ENCODE assay signal across 9 mouse cellular contexts in the genomic region with DNA sequence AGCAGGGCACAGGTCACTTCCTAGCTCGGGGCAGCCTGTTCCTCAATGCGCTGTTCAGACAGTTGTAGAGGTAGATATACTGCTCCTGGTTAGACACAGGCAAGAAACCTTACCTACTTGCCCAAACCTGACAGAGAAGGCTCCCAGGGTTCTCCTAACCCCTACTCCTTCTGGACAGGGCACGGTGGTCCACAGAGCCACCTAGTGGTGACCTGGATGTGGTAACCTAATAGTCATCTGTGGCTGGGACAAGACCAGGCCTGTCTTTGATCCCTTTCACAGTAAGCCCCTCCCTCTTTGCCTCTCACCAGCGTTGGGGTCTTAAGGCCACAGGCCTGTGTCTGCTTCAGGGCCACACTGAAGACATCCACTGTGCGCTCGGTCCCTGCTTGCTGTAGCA. TPM values are rescaled to one million over a fixed set of nuclear protein-coding genes. Genes with fewer than 3 reads are reported as not detected.
DNase-seq lines count a peak whose midpoint lies in the region; ATAC-seq and TF ChIP-seq lines count a peak whose summit lies in the region.
"Had no signal": no experiment of that assay in that cellular context is flagged by ENCODE, and none has a peak within 500 bp of the region (broad histone marks: within the 10 kb centered on the region; RNA-seq: fewer than 3 reads in every experiment).

No protein-coding gene starts in this region.

- H3K27me3 ChIP-seq in kidney, embryonic 16.5 days (ENCODE audit: insufficient read depth, low read length): peaks cover 31% of the 10 kb centered on the region
- peaks cover 23% of the 10 kb centered on the region for H3K27me3 ChIP-seq in limb, embryonic 14.5 days (ENCODE audit: control insufficient read depth, insufficient read depth, low read length)

- H3K4me1 ChIP-seq in kidney, embryonic 16.5 days (ENCODE audit: insufficient read depth, low read length): peaks cover 15% of the 10 kb centered on the region
- H3K4me1 ChIP-seq in limb, embryonic 14.5 days (ENCODE audit: control insufficient read depth, insufficient read depth, low read length): peaks cover 3% of the 10 kb centered on the region; the same call in 1 of the 2 replicates

- no peak for TF ChIP-seq POLR2A in limb, embryonic 14.5 days (IDR thresholded peaks at IDR 0.05; ENCODE audit: borderline replicate concordance, extremely low read depth, insufficient read depth, insufficient read length)

- H3K4me2 ChIP-seq in kidney, embryonic 16.5 days (replicated peaks; ENCODE audit: low read depth, low read length): no peak overlapping the region
- H3K4me2 ChIP-seq in limb, embryonic 14.5 days (replicated peaks; ENCODE audit: low read depth, low read length, severe bottlenecking): no peak overlapping the region

- no peaks in the 10 kb centered on the region for H3K36me3 ChIP-seq in kidney, embryonic 16.5 days (ENCODE audit: insufficient read depth, low read length)
- no peaks in the 10 kb centered on the region for H3K36me3 ChIP-seq in limb, embryonic 14.5 days (ENCODE audit: control insufficient read depth, insufficient read depth, low read length)

- no peak overlapping the region for H3K27ac ChIP-seq in kidney, embryonic 16.5 days (ENCODE audit: low read length)
- H3K27ac ChIP-seq in limb, embryonic 14.5 days (replicated peaks; ENCODE audit: low read depth, low read length): no peak overlapping the region

- WGBS in kidney, embryonic 16.5 days: 36% methylated on average over 6 of the region's 6 CpGs
- WGBS in limb, embryonic 14.5 days: 39% methylated on average over 6 of the region's 6 CpGs

- ATAC-seq in kidney, embryonic 16.5 days (ENCODE audit: low FRiP score, low TSS enrichment): no peak
- ATAC-seq in limb, embryonic 14.5 days (ENCODE audit: low FRiP score, low read depth): no peak

- DNase-seq in adrenal gland, postnatal 10 days: peak; percentile 53
- no peak for DNase-seq in adrenal gland, adult 8-10 months
- DNase-seq in kidney, adult 9 months: peak; percentile 28
- DNase-seq in WW6 (ENCODE audit: low read depth, low spot score): peak; percentile 77
- peak; percentile 36 for DNase-seq in limb, embryonic 14.5 days (ENCODE audit: low spot score)
- no peak for DNase-seq in right cerebral cortex, adult 18-20 months
- DNase-seq in right cerebral cortex, adult 2 months (ENCODE audit: low spot score in 2 of 2): no peak

- H3K9me3 ChIP-seq in kidney, embryonic 16.5 days (ENCODE audit: low read length): no peaks in the 10 kb centered on the region
- no peaks in the 10 kb centered on the region for H3K9me3 ChIP-seq in limb, embryonic 14.5 days (ENCODE audit: control insufficient read depth, low read length)

- no peak overlapping the region for H3K9ac ChIP-seq in kidney, embryonic 16.5 days (replicated peaks; ENCODE audit: low read length)
- no peak overlapping the region for H3K9ac ChIP-seq in limb, embryonic 14.5 days (ENCODE audit: low read depth, low read length, severe bottlenecking)

- H3K4me3 ChIP-seq in kidney, embryonic 16.5 days (ENCODE audit: low read length): no peak overlapping the region
- no peak overlapping the region for H3K4me3 ChIP-seq in limb, embryonic 14.5 days (replicated peaks; ENCODE audit: low read length)

RNA-seq across cellular contexts. Expression of a gene that starts 3.5 kb away (rescaled TPM):
- 10 to 100 TPM; 20.5 to 28.4 TPM for total RNA-seq in adrenal gland, postnatal 10 days (2021)
- total RNA-seq in adrenal gland, adult 8-10 months (2022): 1 to 10 TPM in 2 of 4 experiments, under 1 TPM in 2; 0.40 to 2.2 (median 1.1) TPM
- 0.76 and 0.77 TPM in 2 replicates for polyA plus RNA-seq in kidney, embryonic 16.5 days (2015; fragmentation: Nextera tagmentation; extraction: Ambion mirVana)
- 3.2 and 4.2 TPM in 2 replicates for polyA plus RNA-seq in limb, embryonic 14.5 days (2012; rRNA removed)
- polyA plus RNA-seq in limb, embryonic 14.5 days (2014; fragmentation: Nextera tagmentation; extraction: Ambion mirVana): 8.3 and 9.5 TPM in 2 replicates

RNA-seq across cellular contexts. Expression of a gene that starts 23.9 kb away (rescaled TPM):
- 1 to 10 TPM; 1.8 to 2.5 TPM for total RNA-seq in adrenal gland, postnatal 10 days (2021)
- 1 to 10 TPM; 1.4 to 1.5 (median 1.4) TPM for total RNA-seq in adrenal gland, adult 8-10 months (2022)
- polyA plus RNA-seq in kidney, embryonic 16.5 days (2015; fragmentation: Nextera tagmentation; extraction: Ambion mirVana): 0.99 and 1.6 TPM in 2 replicates
- polyA plus RNA-seq in limb, embryonic 14.5 days (2012; rRNA removed): 3.6 and 3.9 TPM in 2 replicates
- polyA plus RNA-seq in limb, embryonic 14.5 days (2014; fragmentation: Nextera tagmentation; extraction: Ambion mirVana): 3.1 and 4.2 TPM in 2 replicates

RNA-seq across cellular contexts. Expression of a gene that starts 38.0 kb away (rescaled TPM):
- total RNA-seq in adrenal gland, postnatal 10 days (2021): 10 to 100 TPM; 49.2 to 57.7 TPM
- total RNA-seq in adrenal gland, adult 8-10 months (2022): 10 to 100 TPM; 57.5 to 77.4 (median 68.5) TPM
- 42.9 and 46.7 TPM in 2 replicates for polyA plus RNA-seq in kidney, embryonic 16.5 days (2015; fragmentation: Nextera tagmentation; extraction: Ambion mirVana)
- polyA plus RNA-seq in limb, embryonic 14.5 days (2012; rRNA removed): 88.1 and 88.8 TPM in 2 replicates
- 54.5 and 67.1 TPM in 2 replicates for polyA plus RNA-seq in limb, embryonic 14.5 days (2014; fragmentation: Nextera tagmentation; extraction: Ambion mirVana)

RNA-seq across cellular contexts. Expression of a gene that starts 58.9 kb away (rescaled TPM):
- 1 to 10 TPM; 1.3 to 2.8 TPM for total RNA-seq in adrenal gland, postnatal 10 days (2021)
- total RNA-seq in adrenal gland, adult 8-10 months (2022): 1 to 10 TPM in 3 of 4 experiments, under 1 TPM in 1; 0.80 to 1.9 (median 1.3) TPM
- polyA plus RNA-seq in kidney, embryonic 16.5 days (2015; fragmentation: Nextera tagmentation; extraction: Ambion mirVana): 0.10 TPM in 1 of 2 replicates, not detected in the other
- polyA plus RNA-seq in limb, embryonic 14.5 days (2012; rRNA removed): 0.08 and 0.13 TPM in 2 replicates
- 0.14 TPM in 1 of 2 replicates, not detected in the other for polyA plus RNA-seq in limb, embryonic 14.5 days (2014; fragmentation: Nextera tagmentation; extraction: Ambion mirVana)
- polyA plus RNA-seq: heart, embryonic 14.5 days had no signal

Comparison
In these comparisons a context has a peak if more than half of its experiments do, and no peak if none do; other contexts are left out.
1. DNase-seq: peak in adrenal gland, postnatal 10 days (single experiment), kidney, adult 9 months (single experiment), WW6 (single experiment) and limb, embryonic 14.5 days (single experiment); none in adrenal gland, adult 8-10 months (single experiment), right cerebral cortex, adult 18-20 months (single experiment) and right cerebral cortex, adult 2 months (0 of 2).
2. RNA of a gene that starts 3.5 kb away (total RNA-seq): 20.5 to 28.4 TPM in adrenal gland, postnatal 10 days; 0.40 to 2.2 TPM in adrenal gland, adult 8-10 months; every median in the first group is over 4 times any median in the second.